Mouse (Mus musculus): ENCODE data around the gene Bcam. TPM values are rescaled to one million over a fixed set of nuclear protein-coding genes. Genes with fewer than 3 reads are reported as not detected.

The Bcam gene
- total and polyA plus RNA-seq, 3 experiments, result 2.6 to 8.1 TPM; not detected in 1

- Histone ChIP-seq H3K4me3 (ENCODE audit: control insufficient read depth in 1 of 2, insufficient read depth in 1 of 2, low read depth in 2 of 2, low read length in 2 of 2) (no peak overlapping the region), H3K36me3 (ENCODE audit: control insufficient read depth in 1 of 2, insufficient read depth in 2 of 2, low read length in 2 of 2) (peaks cover 0 to 12% of the 10 kb centered on the region in 2 experiments; a peak in 2 of 4 replicates), H3K9me3 (replicated peaks; ENCODE audit: insufficient read depth, low read length) (no peaks in the 10 kb centered on the region), H3K9ac (ENCODE audit: control insufficient read depth, low read depth, low read length, poor library complexity, severe bottlenecking) (no peak overlapping the region), H3K27me3 (ENCODE audit: control insufficient read depth in 1 of 2, insufficient read depth in 2 of 2, low read length in 2 of 2) (no peaks in the 10 kb centered on the region), H3K79me2 (ENCODE audit: control insufficient read depth, insufficient read depth, low read length, poor library complexity) (no peaks in the 10 kb centered on the region), H3K27ac (ENCODE audit: control insufficient read depth, low read depth, low read length) (no peak overlapping the region), H3K4me1 (ENCODE audit: control insufficient read depth in 1 of 2, insufficient read depth in 2 of 2, low read length in 2 of 2) (peaks cover 8 to 17% of the 10 kb centered on the region in 2 experiments)
- TF ChIP-seq ZC3H11A (IDR thresholded peaks at IDR 0.05; ENCODE audit: low read depth, low read length) (no peak), NRF1 (IDR thresholded peaks at IDR 0.05; ENCODE audit: insufficient read depth, low read depth, low read length, poor library complexity, severe bottlenecking) (no peak), ZNF384 (IDR thresholded peaks at IDR 0.05; ENCODE audit: low read depth, low read length) (no peak), UBTF (IDR thresholded peaks at IDR 0.05; ENCODE audit: borderline replicate concordance, insufficient read depth, low read depth, low read length) (no peak), TCF12 (IDR thresholded peaks at IDR 0.05; ENCODE audit: low read depth, low read length) (no peak), NELFE (IDR thresholded peaks at IDR 0.05; ENCODE audit: low read depth, low read length) (no peak), RCOR1 (IDR thresholded peaks at IDR 0.05; ENCODE audit: low read depth, low read length) (no peak), SIN3A (IDR thresholded peaks at IDR 0.05; ENCODE audit: low read length) (no peak), TBP (IDR thresholded peaks at IDR 0.05; ENCODE audit: low read depth, low read length) (no peak), GABPA (IDR thresholded peaks at IDR 0.05; ENCODE audit: low read depth, low read length) (no peak), ELF1 (IDR thresholded peaks at IDR 0.05; ENCODE audit: low read depth, low read length) (no peak), MEF2A (IDR thresholded peaks at IDR 0.05; ENCODE audit: extremely low read depth, insufficient replicate concordance, low read depth, low read length, poor library complexity, severe bottlenecking) (no peak), BHLHE40 (IDR thresholded peaks at IDR 0.05; ENCODE audit: borderline replicate concordance, low read depth, low read length) (no peak), EP300 (IDR thresholded peaks at IDR 0.05; ENCODE audit: low read depth in 1 of 2, low read length in 2 of 2) (no peak), HCFC1 (IDR thresholded peaks at IDR 0.05; ENCODE audit: low read depth, low read length) (no peak), MAFK (IDR thresholded peaks at IDR 0.05; ENCODE audit: borderline replicate concordance, low read depth, low read length) (no peak), MYB (IDR thresholded peaks at IDR 0.05; ENCODE audit: low read depth, low read length) (no peak), MAX (IDR thresholded peaks at IDR 0.05; ENCODE audit: low read length) (no peak)
- no peak for DNase-seq (ENCODE audit: low read depth, low spot score)
These were observed 26.0 kb downstream of the Bcam start for GRCm38 (mm10) chr7:19744590-19745385.

GRCm38 (mm10) chr7:19743791-19744190 is 27.0 kb downstream of the Bcam start:
- Histone ChIP-seq H3K27me3 (ENCODE audit: control insufficient read depth in 1 of 2, insufficient read depth in 2 of 2, low read length in 2 of 2) (no peaks in the 10 kb centered on the region), H3K4me3 (ENCODE audit: control insufficient read depth in 1 of 2, insufficient read depth in 1 of 2, low read depth in 2 of 2, low read length in 2 of 2) (no peak overlapping the region), H3K9me3 (replicated peaks; ENCODE audit: insufficient read depth, low read length) (no peaks in the 10 kb centered on the region), H3K79me2 (ENCODE audit: control insufficient read depth, insufficient read depth, low read length, poor library complexity) (no peaks in the 10 kb centered on the region), H3K4me1 (ENCODE audit: control insufficient read depth in 1 of 2, insufficient read depth in 2 of 2, low read length in 2 of 2) (peaks cover 8 to 17% of the 10 kb centered on the region in 2 experiments), H3K36me3 (ENCODE audit: control insufficient read depth in 1 of 2, insufficient read depth in 2 of 2, low read length in 2 of 2) (peaks cover 0 to 12% of the 10 kb centered on the region in 2 experiments; a peak in 2 of 4 replicates), H3K27ac (ENCODE audit: control insufficient read depth, low read depth, low read length) (no peak overlapping the region), H3K9ac (ENCODE audit: control insufficient read depth, low read depth, low read length, poor library complexity, severe bottlenecking) (no peak overlapping the region)
- DNase-seq (ENCODE audit: low read depth, low spot score), result no peak
- TF ChIP-seq POLR2A (IDR thresholded peaks at IDR 0.05; ENCODE audit: control insufficient read depth in 1 of 2, insufficient read depth in 1 of 2, low read depth in 1 of 2, low read length in 2 of 2, poor library complexity in 1 of 2) (no peak), HCFC1 (IDR thresholded peaks at IDR 0.05; ENCODE audit: low read depth, low read length) (no peak), TCF12 (IDR thresholded peaks at IDR 0.05; ENCODE audit: low read depth, low read length) (no peak), MYB (IDR thresholded peaks at IDR 0.05; ENCODE audit: low read depth, low read length) (no peak), POLR2AphosphoS2 (IDR thresholded peaks at IDR 0.05; ENCODE audit: low read length) (no peak), MAZ (IDR thresholded peaks at IDR 0.05; ENCODE audit: low read depth, low read length) (no peak)
